ENCODE assay signal across 26 mouse cellular contexts in genomic region chr3:41618036-41618435, GRCm38 (mm10).
DNase-seq lines count a peak whose midpoint lies in the region; ATAC-seq and TF ChIP-seq lines count a peak whose summit lies in the region.
"Had no signal": no experiment of that assay in that cellular context is flagged by ENCODE, and none has a peak within 500 bp of the region (broad histone marks: within the 10 kb centered on the region; RNA-seq: fewer than 3 reads in every experiment).

No protein-coding gene starts in this region.

- 47% methylated on average over 3 of the region's 3 CpGs for WGBS in forebrain, embryonic 15.5 days
- 75% methylated on average over 3 of the region's 3 CpGs for whole genome bisulfite sequencing in forebrain, embryonic 10.5 days
- 81% methylated on average over 3 of the region's 3 CpGs for WGBS in kidney, postnatal 0 days
- WGBS in forebrain, postnatal 0 days = 39% methylated on average over 3 of the region's 3 CpGs

- DNase-seq in forebrain, embryonic 10.5 days (ENCODE audit: extremely low spot score, low spot score) = no peak
- no peak for DNase-seq in kidney, postnatal 0 days (ENCODE audit: low spot score)
- DNase-seq in kidney, adult 9 months = no peak
- DNase-seq in R1 (ENCODE audit: low read depth, low spot score) = peak; percentile 6
- DNase-seq in forebrain, postnatal 0 days = no peak
- no peak for DNase-seq in thymus, postnatal 0 days (ENCODE audit: low spot score)
- no peak for DNase-seq in heart, adult 8-10 months (ENCODE audit: low spot score)
- DNase-seq: adrenal gland, adult 8-10 months; cerebellum, adult 8-10 months; cerebellum, postnatal 25 days; heart, adult 2 months; kidney, adult 18-20 months; layer of hippocampus, adult 9-11 months; liver, embryonic 13.5 days; lung, adult 18-20 months; thymus, adult 18-20 months; thymus, postnatal 36 days had no signal

- H3K9ac ChIP-seq in forebrain, embryonic 15.5 days (replicated peaks) = no peak overlapping the region
- H3K9ac ChIP-seq in kidney, postnatal 0 days (ENCODE audit: low read depth, low read length) = no peak overlapping the region
- no peak overlapping the region for H3K9ac ChIP-seq in forebrain, postnatal 0 days
- H3K9ac ChIP-seq: heart, embryonic 13.5 days; limb, embryonic 15.5 days; liver, embryonic 13.5 days; midbrain, embryonic 15.5 days had no signal

- H3K4me3 ChIP-seq in forebrain, embryonic 15.5 days = no peak overlapping the region
- no peak overlapping the region for H3K4me3 ChIP-seq in forebrain, embryonic 10.5 days
- no peak overlapping the region for H3K4me3 ChIP-seq in kidney, postnatal 0 days (replicated peaks; ENCODE audit: low read depth, low read length)
- H3K4me3 ChIP-seq in forebrain, postnatal 0 days (ENCODE audit: low read depth, low read length) = no peak overlapping the region
- H3K4me3 ChIP-seq: heart, adult 2 months; heart, embryonic 13.5 days; limb, embryonic 10.5 days; limb, embryonic 15.5 days; liver, embryonic 13.5 days; midbrain, embryonic 15.5 days; myocyte had no signal

- H3K27me3 ChIP-seq in forebrain, embryonic 15.5 days = no peaks in the 10 kb centered on the region
- H3K27me3 ChIP-seq in forebrain, embryonic 10.5 days (ENCODE audit: poor library complexity, severe bottlenecking) = no peaks in the 10 kb centered on the region
- H3K27me3 ChIP-seq in kidney, postnatal 0 days (ENCODE audit: insufficient read depth, low read length) = no peaks in the 10 kb centered on the region
- H3K27me3 ChIP-seq in forebrain, postnatal 0 days (ENCODE audit: insufficient read depth, low read length) = no peaks in the 10 kb centered on the region
- H3K27me3 ChIP-seq: heart, embryonic 13.5 days; limb, embryonic 15.5 days; liver, embryonic 13.5 days; midbrain, embryonic 15.5 days had no signal

- H3K27ac ChIP-seq in forebrain, embryonic 15.5 days (replicated peaks) = peak overlapping the region; percentile 64
- H3K27ac ChIP-seq in forebrain, embryonic 10.5 days = no peak overlapping the region
- peak overlapping the region; percentile 10; the same call in 1 of the 2 replicates for H3K27ac ChIP-seq in kidney, postnatal 0 days
- H3K27ac ChIP-seq in forebrain, postnatal 0 days (ENCODE audit: low read depth, low read length) = no peak overlapping the region
- H3K27ac ChIP-seq: heart, adult 2 months; heart, embryonic 13.5 days; limb, embryonic 10.5 days; limb, embryonic 15.5 days; liver, embryonic 13.5 days; macrophage; midbrain, embryonic 15.5 days; stomach, postnatal 0 days had no signal

- TF ChIP-seq CTCF in kidney, postnatal 0 days (IDR thresholded peaks at IDR 0.05; ENCODE audit: low read depth) = no peak
- no peak for TF ChIP-seq CTCF in forebrain, postnatal 0 days (IDR thresholded peaks at IDR 0.05; ENCODE audit: low read depth)

- H3K36me3 ChIP-seq in forebrain, embryonic 15.5 days = peaks cover 13% of the 10 kb centered on the region; the same call in 1 of the 2 replicates
- H3K36me3 ChIP-seq in forebrain, embryonic 10.5 days (replicated peaks) = peaks cover 19% of the 10 kb centered on the region
- peaks cover 16% of the 10 kb centered on the region for H3K36me3 ChIP-seq in kidney, postnatal 0 days (ENCODE audit: insufficient read depth, low read length)
- H3K36me3 ChIP-seq in forebrain, postnatal 0 days (ENCODE audit: insufficient read depth) = peaks cover 17% of the 10 kb centered on the region

- no peaks in the 10 kb centered on the region for H3K9me3 ChIP-seq in forebrain, embryonic 15.5 days
- H3K9me3 ChIP-seq in forebrain, embryonic 10.5 days = no peaks in the 10 kb centered on the region
- no peaks in the 10 kb centered on the region for H3K9me3 ChIP-seq in kidney, postnatal 0 days (replicated peaks; ENCODE audit: low read length)
- H3K9me3 ChIP-seq in forebrain, postnatal 0 days (ENCODE audit: low read length) = no peaks in the 10 kb centered on the region
- H3K9me3 ChIP-seq: heart, embryonic 13.5 days; limb, embryonic 10.5 days; limb, embryonic 15.5 days; liver, embryonic 13.5 days; midbrain, embryonic 15.5 days had no signal

- H3K4me1 ChIP-seq in forebrain, embryonic 15.5 days = peaks cover 10% of the 10 kb centered on the region
- no peaks in the 10 kb centered on the region for H3K4me1 ChIP-seq in forebrain, embryonic 10.5 days
- no peaks in the 10 kb centered on the region for H3K4me1 ChIP-seq in kidney, postnatal 0 days (replicated peaks; ENCODE audit: insufficient read depth, low read length)
- 0 out of 2 replicates have a peak, but pooled peaks cover 3% of the 10 kb centered on the region for H3K4me1 ChIP-seq in forebrain, postnatal 0 days (ENCODE audit: insufficient read depth)
- H3K4me1 ChIP-seq: heart, embryonic 13.5 days; limb, embryonic 10.5 days; limb, embryonic 15.5 days; liver, embryonic 13.5 days; midbrain, embryonic 15.5 days had no signal

- no peak overlapping the region for H3K4me2 ChIP-seq in forebrain, embryonic 15.5 days (replicated peaks)
- no peak overlapping the region for H3K4me2 ChIP-seq in kidney, postnatal 0 days (ENCODE audit: low read length)
- no peak overlapping the region for H3K4me2 ChIP-seq in forebrain, postnatal 0 days (ENCODE audit: low read depth)
- H3K4me2 ChIP-seq: heart, embryonic 13.5 days; limb, embryonic 15.5 days; liver, embryonic 13.5 days; midbrain, embryonic 15.5 days had no signal

- ATAC-seq in forebrain, embryonic 15.5 days (replicated peaks) = no peak
- no peak for ATAC-seq in kidney, postnatal 0 days (replicated peaks; ENCODE audit: low FRiP score, low read depth)
- ATAC-seq in forebrain, postnatal 0 days = peak; percentile 21; the same call in 1 of the 2 replicates
- ATAC-seq: CD4-positive, CD25-positive, alpha-beta regulatory T cell, adult 4 months had no signal

Comparison
In these comparisons a context has a peak if more than half of its experiments do, and no peak if none do; other contexts are left out.
1. H3K27ac ChIP-seq: peak in forebrain, embryonic 15.5 days (single experiment) and kidney, postnatal 0 days (single experiment); none in forebrain, embryonic 10.5 days (single experiment) and forebrain, postnatal 0 days (single experiment).